Mouse (Mus musculus) limb, embryonic 15.5 days (tissue): ENCODE results near the gene Srbd1. TPM values are rescaled to one million over a fixed set of nuclear protein-coding genes. Genes with fewer than 3 reads are reported as not detected.
A peak's percentile ranks its signal among the peaks of the same experiment; 100 is the strongest.

Experiments used
- ATAC-seq: fragments of 200-750 bp; cut with Nextera tagmentation; 2 replicates; pipeline ENCODE4 v1.8.0; 2017; ENCODE audit warnings: low read depth, moderate TSS enrichment; ENCODE audit not compliant: insufficient number of reproducible peaks, low FRiP score, low TSS enrichment
- H3K27ac ChIP-seq: fragments of 300-500 bp; sonication (generic); 2 replicates; pipeline ENCODE4 v1.5.1; 2015; ENCODE audit warnings: moderate library complexity, mild to moderate bottlenecking, inconsistent platforms
- H3K27me3 ChIP-seq: fragments of 300-500 bp; sonication (generic); 2 replicates; pipeline ENCODE4 v1.6.1; 2015; ENCODE audit warnings: inconsistent platforms
- H3K36me3 ChIP-seq: fragments of 300-500 bp; sonication (generic); 2 replicates; pipeline ENCODE4 v1.6.1; 2015; ENCODE audit warnings: inconsistent platforms
- H3K4me1 ChIP-seq: fragments of 300-500 bp; sonication (generic); 2 replicates; pipeline ENCODE4 v1.6.1; 2015; ENCODE audit warnings: inconsistent platforms
- H3K4me2 ChIP-seq: fragments of 300-500 bp; sonication (generic); 2 replicates; pipeline ENCODE4 v1.6.1; 2015; ENCODE audit warnings: mild to moderate bottlenecking, inconsistent platforms
- H3K4me3 ChIP-seq: fragments of 300-500 bp; sonication (generic); 2 replicates; pipeline ENCODE4 v1.5.1; 2015; ENCODE audit warnings: mild to moderate bottlenecking, inconsistent platforms
- H3K9ac ChIP-seq: fragments of 300-500 bp; sonication (generic); 2 replicates; pipeline ENCODE4 v1.6.1; 2015; ENCODE audit warnings: inconsistent platforms
- H3K9me3 ChIP-seq: fragments of 300-500 bp; sonication (generic); 2 replicates; pipeline ENCODE4 v1.6.1; 2016; ENCODE audit warnings: inconsistent platforms
- WGBS: fragments of 180-500 bp; shearing (Covaris S2); methylation state at CpG from one replicate; pipeline ENCODE4 v1.1.7; 2015; 5-methylcytosine and 5-hydroxymethylcytosine counted together
- polyA plus RNA-seq: library from polyadenylated mRNA; unstranded; fragments of >200 nt; fragmentation: Nextera tagmentation; extraction: Ambion mirVana; gene quantifications from 2 replicates; pipeline ENCODE4 v1.2.1, GENCODE M21; 2015

The Srbd1 gene
- polyA plus RNA-seq, 1 experiment from 2014 or later = 14.5 TPM

GRCm38 (mm10) chr17:85971120-85971519 is 173.9 kb downstream of the Srbd1 start:
- 58% methylated on average over 4 of the region's 4 CpGs for WGBS
- no peaks in the 10 kb centered on the region for H3K36me3 ChIP-seq
- H3K27ac ChIP-seq = no peak overlapping the region
- no peaks in the 10 kb centered on the region for H3K9me3 ChIP-seq
- ATAC-seq = no peak
- H3K9ac ChIP-seq = no peak overlapping the region
- H3K27me3 ChIP-seq = no peaks in the 10 kb centered on the region
- H3K4me2 ChIP-seq = no peak overlapping the region
- H3K4me1 ChIP-seq = peaks cover 10% of the 10 kb centered on the region; the same call in 1 of the 2 replicates
- H3K4me3 ChIP-seq = no peak overlapping the region

- Histone ChIP-seq H3K27me3 (no peaks in the 10 kb centered on the region), H3K4me1 (0 out of 2 replicates have a peak, but pooled peaks cover 2% of the 10 kb centered on the region), H3K4me3 (no peak overlapping the region), H3K27ac (no peak overlapping the region), H3K36me3 (no peaks in the 10 kb centered on the region), H3K9me3 (no peaks in the 10 kb centered on the region), H3K4me2 (no peak overlapping the region), H3K9ac (no peak overlapping the region)
- no peak for ATAC-seq
- 74% methylated on average over 6 of the region's 6 CpGs for WGBS
These were observed 183.3 kb downstream of the Srbd1 start for GRCm38 (mm10) chr17:85961653-85962052.

- Histone ChIP-seq H3K9ac (no peak overlapping the region), H3K27me3 (0 out of 2 replicates have a peak, but pooled peaks cover 6% of the 10 kb centered on the region), H3K27ac (no peak overlapping the region), H3K9me3 (no peaks in the 10 kb centered on the region), H3K4me1 (peaks cover 22% of the 10 kb centered on the region), H3K36me3 (no peaks in the 10 kb centered on the region), H3K4me2 (no peak overlapping the region), H3K4me3 (no peak overlapping the region)
- ATAC-seq = no peak
- 75% methylated on average over 2 of the region's 2 CpGs for WGBS
These were observed 193.2 kb downstream of the Srbd1 start for GRCm38 (mm10) chr17:85951771-85952170.

GRCm38 (mm10) chr17:85949919-85950505 is 195.0 kb downstream of the Srbd1 start:
- WGBS = 35% methylated on average over 14 of the region's 14 CpGs
- no peak overlapping the region for H3K4me3 ChIP-seq
- H3K9me3 ChIP-seq = no peaks in the 10 kb centered on the region
- no peak overlapping the region for H3K9ac ChIP-seq
- no peaks in the 10 kb centered on the region for H3K36me3 ChIP-seq
- ATAC-seq = no peak
- peaks cover 12% of the 10 kb centered on the region for H3K27me3 ChIP-seq
- H3K4me1 ChIP-seq = peaks cover 24% of the 10 kb centered on the region
- 0 out of 2 replicates have a peak overlapping the region, but pooled peaks have one; percentile 6 for H3K27ac ChIP-seq
- 0 out of 2 replicates have a peak overlapping the region, but pooled peaks have one; percentile 0 for H3K4me2 ChIP-seq

- no peak overlapping the region for H3K9ac ChIP-seq
- peaks cover 19% of the 10 kb centered on the region for H3K27me3 ChIP-seq
- H3K4me3 ChIP-seq = no peak overlapping the region
- WGBS = 52% methylated on average over 11 of the region's 11 CpGs
- peak; percentile 41; the same call in 1 of the 2 replicates for ATAC-seq
- H3K4me2 ChIP-seq = 0 out of 2 replicates have a peak overlapping the region, but pooled peaks have one; percentile 0
- H3K36me3 ChIP-seq = no peaks in the 10 kb centered on the region
- H3K9me3 ChIP-seq = no peaks in the 10 kb centered on the region
- H3K27ac ChIP-seq = peak overlapping the region; percentile 67
- H3K4me1 ChIP-seq = peaks cover 28% of the 10 kb centered on the region
These were observed 195.8 kb downstream of the Srbd1 start for GRCm38 (mm10) chr17:85948911-85949909.

- ATAC-seq = no peak
These were observed 200.2 kb downstream of the Srbd1 start for GRCm38 (mm10) chr17:85944726-85945125.

GRCm38 (mm10) chr17:85943994-85944640 is 200.9 kb downstream of the Srbd1 start:
- no peaks in the 10 kb centered on the region for H3K9me3 ChIP-seq
- no peak overlapping the region for H3K4me2 ChIP-seq
- H3K36me3 ChIP-seq = no peaks in the 10 kb centered on the region
- H3K27me3 ChIP-seq = peaks cover 18% of the 10 kb centered on the region
- 59% methylated on average over 12 of the region's 12 CpGs for WGBS
- H3K27ac ChIP-seq = no peak overlapping the region
- no peak overlapping the region for H3K9ac ChIP-seq
- H3K4me1 ChIP-seq = peaks cover 42% of the 10 kb centered on the region
- no peak overlapping the region for H3K4me3 ChIP-seq
- no peak for ATAC-seq

More at GRCm38 (mm10) chr17:85944726-85945125, 200.2 kb downstream of the Srbd1 start:
- no peak overlapping the region for H3K27ac ChIP-seq
- H3K4me3 ChIP-seq = no peak overlapping the region
- no peak overlapping the region for H3K9ac ChIP-seq
- peaks cover 43% of the 10 kb centered on the region for H3K4me1 ChIP-seq
- H3K27me3 ChIP-seq = peaks cover 18% of the 10 kb centered on the region
- H3K4me2 ChIP-seq = no peak overlapping the region
- no peaks in the 10 kb centered on the region for H3K36me3 ChIP-seq
- 84% methylated on average over 4 of the region's 4 CpGs for WGBS
- H3K9me3 ChIP-seq = no peaks in the 10 kb centered on the region

- Histone ChIP-seq H3K9me3 (no peaks in the 10 kb centered on the region), H3K27ac (no peak overlapping the region), H3K4me1 (peaks cover 38% of the 10 kb centered on the region), H3K27me3 (peaks cover 18% of the 10 kb centered on the region), H3K4me3 (no peak overlapping the region), H3K36me3 (no peaks in the 10 kb centered on the region), H3K9ac (no peak overlapping the region), H3K4me2 (no peak overlapping the region)
- ATAC-seq = no peak
- WGBS = 33% methylated on average over 14 of the region's 14 CpGs
These were observed 201.4 kb downstream of the Srbd1 start for GRCm38 (mm10) chr17:85943551-85943981.

GRCm38 (mm10) chr17:85943071-85943470 is 201.9 kb downstream of the Srbd1 start:
- no peak overlapping the region for H3K4me3 ChIP-seq
- H3K27ac ChIP-seq = no peak overlapping the region
- no peak overlapping the region for H3K9ac ChIP-seq
- ATAC-seq = no peak
- no peaks in the 10 kb centered on the region for H3K9me3 ChIP-seq
- no peaks in the 10 kb centered on the region for H3K36me3 ChIP-seq
- WGBS = 78% methylated on average over 5 of the region's 5 CpGs
- H3K4me2 ChIP-seq = no peak overlapping the region
- peaks cover 33% of the 10 kb centered on the region for H3K4me1 ChIP-seq
- H3K27me3 ChIP-seq = peaks cover 18% of the 10 kb centered on the region

- Histone ChIP-seq H3K9ac (no peak overlapping the region), H3K9me3 (no peaks in the 10 kb centered on the region), H3K27me3 (peaks cover 18% of the 10 kb centered on the region), H3K4me3 (no peak overlapping the region), H3K4me2 (no peak overlapping the region), H3K27ac (no peak overlapping the region), H3K36me3 (no peaks in the 10 kb centered on the region), H3K4me1 (peaks cover 32% of the 10 kb centered on the region)
- no peak for ATAC-seq
- 94% methylated on average over 5 of the region's 5 CpGs for WGBS
These were observed 202.9 kb downstream of the Srbd1 start for GRCm38 (mm10) chr17:85942123-85942522.

GRCm38 (mm10) chr17:85941141-85941738 is 203.7 kb downstream of the Srbd1 start:
- ATAC-seq = peak; percentile 53; the same call in 1 of the 2 replicates
- Histone ChIP-seq H3K36me3 (no peaks in the 10 kb centered on the region), H3K4me1 (peaks cover 32% of the 10 kb centered on the region), H3K27me3 (peaks cover 16% of the 10 kb centered on the region), H3K27ac (peak overlapping the region; percentile 88), H3K4me3 (no peak overlapping the region), H3K9ac (no peak overlapping the region), H3K4me2 (no peak overlapping the region), H3K9me3 (no peaks in the 10 kb centered on the region)
- WGBS = 26% methylated on average over 8 of the region's 8 CpGs
